In genomic region chr2:156568647-156569046, GRCm38 (mm10) we compare ENCODE assay signal across 20 mouse cellular contexts. TPM values are rescaled to one million over a fixed set of nuclear protein-coding genes. Genes with fewer than 3 reads are reported as not detected.
DNase-seq lines count a peak whose midpoint lies in the region; ATAC-seq lines count a peak whose summit lies in the region.
"Had no signal": no experiment of that assay in that cellular context is flagged by ENCODE, and none has a peak within 500 bp of the region (broad histone marks: within the 10 kb centered on the region; RNA-seq: fewer than 3 reads in every experiment).

No protein-coding gene starts in this region.

- no peak overlapping the region for H3K4me3 ChIP-seq in liver, embryonic 11.5 days (ENCODE audit: low read depth, low read length)

- no peak overlapping the region for H3K4me2 ChIP-seq in liver, embryonic 11.5 days

- WGBS in liver, embryonic 11.5 days: 89% methylated on average over 7 of the region's 7 CpGs

- no peaks in the 10 kb centered on the region for H3K27me3 ChIP-seq in liver, embryonic 11.5 days (replicated peaks; ENCODE audit: control insufficient read depth, insufficient read depth, low read length)
- H3K27me3 ChIP-seq: CH12.LX, Patski had no signal

- no peaks in the 10 kb centered on the region for H3K4me1 ChIP-seq in liver, embryonic 11.5 days (replicated peaks; ENCODE audit: control insufficient read depth, insufficient read depth, low read length)

- H3K9ac ChIP-seq in liver, embryonic 11.5 days (ENCODE audit: low read depth, low read length): no peak overlapping the region

- ATAC-seq in liver, embryonic 11.5 days (replicated peaks; ENCODE audit: low FRiP score): no peak
- ATAC-seq: activated CD4-positive, CD25-positive, alpha-beta regulatory T cell, adult 4 months; CD4-positive, CD25-positive, alpha-beta regulatory T cell, adult 4 months; Patski had no signal

- H3K27ac ChIP-seq in liver, embryonic 11.5 days (ENCODE audit: low read depth, low read length): no peak overlapping the region

- H3K9me3 ChIP-seq in liver, embryonic 11.5 days (ENCODE audit: control insufficient read depth, low read length): no peaks in the 10 kb centered on the region
- H3K9me3 ChIP-seq: G1E had no signal

- peaks cover 10% of the 10 kb centered on the region for H3K36me3 ChIP-seq in liver, embryonic 11.5 days (ENCODE audit: control insufficient read depth, insufficient read depth, low read length)

- DNase-seq in adrenal gland, adult (ENCODE audit: inconsistent age in 2 of 2, low spot score in 1 of 2): peak; percentile 58 to 73
- DNase-seq in adrenal gland, postnatal 25 days: no peak
- DNase-seq in adrenal gland, adult 2 months: peak; percentile 51
- no peak for DNase-seq in adrenal gland, postnatal 14 days
- DNase-seq in 416B (ENCODE audit: low read depth): peak; percentile 16
- no peak for DNase-seq in liver, embryonic 11.5 days (ENCODE audit: low spot score)
- DNase-seq: B cell, adult 2 months; cerebellum, adult 11 months; cerebellum, adult 11-12 months; cerebellum, adult 18-20 months; cerebellum, adult 2 months; cerebellum, adult 8-10 months; cerebellum, adult 9-10 months; cerebellum, adult 9-11 months; cerebellum, postnatal 10 days had no signal

RNA-seq across cellular contexts. Expression of gene Aar2, which starts 21.3 kb away (rescaled TPM):
- total RNA-seq in adrenal gland, postnatal 25 days (2021): 28.1 and 38.0 TPM in 2 replicates
- total RNA-seq in adrenal gland, adult 2 months (2021): 10 to 100 TPM; 30.5 to 32.9 TPM
- polyA plus RNA-seq in adrenal gland, adult 2 months (2012; rRNA removed): 28.8 and 43.3 TPM in 2 replicates
- total RNA-seq in adrenal gland, postnatal 14 days (2021): 26.5 and 28.1 TPM in 2 replicates
- polyA plus RNA-seq in liver, embryonic 11.5 days (2014; fragmentation: Nextera tagmentation; extraction: Ambion mirVana): 32.2 and 33.6 TPM in 2 replicates

RNA-seq across cellular contexts. Expression of gene Dlgap4, which starts 44.9 kb away (rescaled TPM):
- total RNA-seq in adrenal gland, postnatal 25 days (2021): 50.6 and 63.0 TPM in 2 replicates
- 10 to 100 TPM; 49.5 to 58.3 TPM for total RNA-seq in adrenal gland, adult 2 months (2021)
- polyA plus RNA-seq in adrenal gland, adult 2 months (2012; rRNA removed): 87.7 and 90.7 TPM in 2 replicates
- total RNA-seq in adrenal gland, postnatal 14 days (2021): 39.3 and 51.3 TPM in 2 replicates
- polyA plus RNA-seq in liver, embryonic 11.5 days (2014; fragmentation: Nextera tagmentation; extraction: Ambion mirVana): 46.9 and 50.0 TPM in 2 replicates

Comparison
In these comparisons a context has a peak if more than half of its experiments do, and no peak if none do; other contexts are left out.
1. DNase-seq: peak in adrenal gland, adult (2 of 2), adrenal gland, adult 2 months (single experiment) and 416B (single experiment); none in adrenal gland, postnatal 25 days (single experiment), adrenal gland, postnatal 14 days (single experiment) and liver, embryonic 11.5 days (single experiment).